Comparison of ENCODE assay signal across 8 mouse cellular contexts in genomic region chr7:110237837-110238451, GRCm38 (mm10). TPM values are rescaled to one million over a fixed set of nuclear protein-coding genes. Genes with fewer than 3 reads are reported as not detected.
DNase-seq lines count a peak whose midpoint lies in the region; ATAC-seq and TF ChIP-seq lines count a peak whose summit lies in the region.

No protein-coding gene starts in this region.

- WGBS in heart, embryonic 13.5 days: 45% methylated on average over 2 of the region's 2 CpGs
- 65% methylated on average over 2 of the region's 2 CpGs for WGBS in macrophage (ENCODE audit: missing documents)

- H3K79me2 ChIP-seq in macrophage (ENCODE audit: inconsistent target): peaks cover 100% of the 10 kb centered on the region

- no peak for TF ChIP-seq CTCF in layer of hippocampus, adult 2 months (conservative IDR thresholded peaks at IDR 0.05)

- peak in 1 of 2 experiments; percentile 10 for DNase-seq in layer of hippocampus, adult 2 months (ENCODE audit: low spot score in 2 of 2)
- DNase-seq in layer of hippocampus, adult 9-10 months (ENCODE audit: low spot score): no peak
- peak; percentile 62 for DNase-seq in adipocyte (ENCODE audit: low spot score)
- no peak for DNase-seq in frontal cortex, postnatal 36 days (ENCODE audit: low spot score in 2 of 2)
- DNase-seq in ovary, adult 18-20 months (ENCODE audit: low spot score): no peak
- no peak for DNase-seq in urinary bladder, postnatal 25 days (ENCODE audit: low spot score)

- no peaks in the 10 kb centered on the region for H3K9me3 ChIP-seq in heart, embryonic 13.5 days

- H3K27ac ChIP-seq in layer of hippocampus, adult 2 months: peak overlapping the region; percentile 83
- H3K27ac ChIP-seq in heart, embryonic 13.5 days (replicated peaks): peak overlapping the region; percentile 79
- H3K27ac ChIP-seq in macrophage: peak overlapping the region; percentile 42

- peaks cover 32% of the 10 kb centered on the region for H3K4me1 ChIP-seq in heart, embryonic 13.5 days

- ATAC-seq in heart, embryonic 13.5 days (ENCODE audit: extremely low read depth, insufficient number of reproducible peaks, low FRiP score, low TSS enrichment): no peak

- peak overlapping the region; percentile 33 for H3K4me2 ChIP-seq in heart, embryonic 13.5 days

- no peaks in the 10 kb centered on the region for H3K27me3 ChIP-seq in heart, embryonic 13.5 days (replicated peaks)

- peak overlapping the region; percentile 4; the same call in 1 of the 2 replicates for H3K4me3 ChIP-seq in layer of hippocampus, adult 2 months
- H3K4me3 ChIP-seq in heart, embryonic 13.5 days: no peak overlapping the region
- H3K4me3 ChIP-seq in macrophage (ENCODE audit: inconsistent target): no peak overlapping the region

- H3K36me3 ChIP-seq in heart, embryonic 13.5 days: 0 out of 2 replicates have a peak, but pooled peaks cover 2% of the 10 kb centered on the region
- H3K36me3 ChIP-seq in macrophage (ENCODE audit: inconsistent target): no peaks in the 10 kb centered on the region

- peak overlapping the region; percentile 48 for H3K9ac ChIP-seq in heart, embryonic 13.5 days

RNA-seq across cellular contexts. Expression of gene Swap70, which starts 16.4 kb away (rescaled TPM):
- 10 to 100 TPM in 1 of 2 experiments, 1 to 10 TPM in 1; 9.4 to 10.8 TPM for total RNA-seq in layer of hippocampus, adult 2 months (2021)
- 18.6 and 20.7 TPM in 2 replicates for polyA plus RNA-seq in heart, embryonic 13.5 days (2015; fragmentation: Nextera tagmentation; extraction: Ambion mirVana)
- 1,000 to 10,000 TPM in 1 of 26 experiments, 100 to 1,000 TPM in 25; 109 to 1,215 (median 168) TPM for total RNA-seq in macrophage (2018; cell fraction: chromatin; rRNA removed)
- 100 to 1,000 TPM in 4 of 26 experiments, 10 to 100 TPM in 22; 49.9 to 246 (median 55.3) TPM for total RNA-seq in macrophage (2018; cell fraction: cytosol; rRNA removed)
- total RNA-seq in macrophage (2018; cell fraction: nucleus; rRNA removed): 100 to 1,000 TPM in 21 of 26 experiments, 10 to 100 TPM in 5; 92.3 to 689 (median 138) TPM
- 47.8 to 56.9 TPM (median 50.1 TPM) in 3 replicates for polyA plus RNA-seq in macrophage (2018)
